Mouse (Mus musculus): Measurements from ENCODE around the gene Mobp.

Mobp gene

GRCm38 (mm10) chr9:120219411-120219810, 69.9 kb downstream of the Mobp start:
- DNase-seq: no peak
